Mouse (Mus musculus) cerebellum, postnatal 25 days (tissue): ENCODE measurements around the gene Nmt1.

Source experiments
- DNase-seq, 2 experiments: peaks; one replicate each; pipeline ENCODE4 v3.0.0; 2021; ENCODE audit warnings: mixed read lengths in 2 of 2

Nmt1 gene

GRCm38 (mm10) chr11:103046286-103046685 lies 18.3 kb downstream of the Nmt1 start:
- DNase-seq: no peak

GRCm38 (mm10) chr11:103049611-103050010 lies 21.6 kb downstream of the Nmt1 start:
- DNase-seq: no peak

GRCm38 (mm10) chr11:103050153-103050552 lies 22.2 kb downstream of the Nmt1 start:
- peak; percentile 55 to 64 for DNase-seq

- DNase-seq: peak; percentile 33 to 43
Measured at GRCm38 (mm10) chr11:103051249-103051691, 23.3 kb downstream of the Nmt1 start.

GRCm38 (mm10) chr11:103052078-103052477 lies 24.1 kb downstream of the Nmt1 start:
- no peak for DNase-seq

- DNase-seq: no peak
Measured at GRCm38 (mm10) chr11:103053191-103054076, 25.4 kb downstream of the Nmt1 start.

- DNase-seq: peak; percentile 74 to 86
Measured at GRCm38 (mm10) chr11:103054798-103055197, 26.8 kb downstream of the Nmt1 start.

GRCm38 (mm10) chr11:103056636-103057035 lies 28.6 kb downstream of the Nmt1 start:
- no peak for DNase-seq

GRCm38 (mm10) chr11:103058499-103059085 lies 30.6 kb downstream of the Nmt1 start:
- no peak for DNase-seq

- DNase-seq: no peak
Measured at GRCm38 (mm10) chr11:103066191-103067050, 38.4 kb downstream of the Nmt1 start.

GRCm38 (mm10) chr11:103067051-103067361 lies 39.0 kb downstream of the Nmt1 start:
- DNase-seq: no peak

GRCm38 (mm10) chr11:103067457-103068001 lies 39.5 kb downstream of the Nmt1 start:
- peak; percentile 45 to 55 for DNase-seq

- DNase-seq: no peak
Measured at GRCm38 (mm10) chr11:103068272-103068671, 40.3 kb downstream of the Nmt1 start.

- DNase-seq: no peak
Measured at GRCm38 (mm10) chr11:103068884-103069283, 40.9 kb downstream of the Nmt1 start.

- no peak for DNase-seq
Measured at GRCm38 (mm10) chr11:103069731-103070130, 41.7 kb downstream of the Nmt1 start.

GRCm38 (mm10) chr11:103070322-103070880 lies 42.4 kb downstream of the Nmt1 start:
- no peak for DNase-seq

GRCm38 (mm10) chr11:103073671-103074070 lies 45.7 kb downstream of the Nmt1 start:
- no peak for DNase-seq

GRCm38 (mm10) chr11:103074121-103074650 lies 46.2 kb downstream of the Nmt1 start:
- DNase-seq: no peak

GRCm38 (mm10) chr11:103074796-103075323 lies 46.9 kb downstream of the Nmt1 start:
- no peak for DNase-seq

GRCm38 (mm10) chr11:103076010-103076409 lies 48.0 kb downstream of the Nmt1 start:
- peak; percentile 53 to 79 for DNase-seq

GRCm38 (mm10) chr11:103076581-103076980 lies 48.6 kb downstream of the Nmt1 start:
- no peak for DNase-seq

GRCm38 (mm10) chr11:103078131-103078530 lies 50.1 kb downstream of the Nmt1 start:
- DNase-seq: no peak
